Mouse (Mus musculus): ENCODE results near the gene Olfml3. TPM values are rescaled to one million over a fixed set of nuclear protein-coding genes. Genes with fewer than 3 reads are reported as not detected.

Olfml3 gene
- total and polyA plus RNA-seq, 2 experiments from 2014 or later: 10.1 to 10.8 TPM

- no peak for DNase-seq (ENCODE audit: low spot score)
- no peak overlapping the region for H3K4me3 ChIP-seq (ENCODE audit: low read length)
- peaks cover 50% of the 10 kb centered on the region for H3K36me3 ChIP-seq (ENCODE audit: insufficient read depth, low read length)
- WGBS: 87% methylated on average over 6 of the region's 6 CpGs
- H3K4me1 ChIP-seq (ENCODE audit: insufficient read depth, low read length): no peaks in the 10 kb centered on the region
- H3K27ac ChIP-seq: no peak overlapping the region
- no peak overlapping the region for H3K9ac ChIP-seq (replicated peaks; ENCODE audit: low read length)
- no peak overlapping the region for H3K4me2 ChIP-seq (ENCODE audit: low read depth, low read length)
- no peaks in the 10 kb centered on the region for H3K27me3 ChIP-seq (ENCODE audit: insufficient read depth, low read length)
- no peak for ATAC-seq
- H3K9me3 ChIP-seq (ENCODE audit: low read length): no peaks in the 10 kb centered on the region
- no peak for TF ChIP-seq CTCF (IDR thresholded peaks at IDR 0.05; ENCODE audit: low read depth)
These were observed 5.4 kb upstream of the Olfml3 start for GRCm38 (mm10) chr3:103743208-103743607.

DNA sequence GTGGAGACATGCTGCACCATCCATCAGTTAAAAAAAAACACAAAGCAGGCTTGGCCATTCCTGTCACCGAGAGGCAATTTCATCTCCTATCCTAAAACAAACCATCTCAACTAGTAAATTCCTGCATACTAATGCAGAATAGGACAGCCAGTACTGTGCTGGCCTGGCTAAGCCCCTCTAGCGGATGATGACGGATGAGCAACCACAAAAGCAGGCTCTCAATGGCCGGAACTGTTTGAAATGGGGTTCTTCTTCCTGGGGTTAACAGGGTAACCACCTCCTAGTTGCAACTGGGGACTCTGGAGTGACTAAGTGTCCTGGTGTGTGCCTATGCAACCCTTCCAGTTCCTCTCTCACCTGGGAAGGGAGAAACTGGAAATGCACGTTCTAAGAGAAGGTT is 2.5 kb upstream of the Olfml3 start:
- peak; percentile 55; the same call in 1 of the 2 replicates for TF ChIP-seq CTCF (IDR thresholded peaks at IDR 0.05; ENCODE audit: low read depth)
- peak; percentile 30 for DNase-seq (ENCODE audit: low spot score)

DNA sequence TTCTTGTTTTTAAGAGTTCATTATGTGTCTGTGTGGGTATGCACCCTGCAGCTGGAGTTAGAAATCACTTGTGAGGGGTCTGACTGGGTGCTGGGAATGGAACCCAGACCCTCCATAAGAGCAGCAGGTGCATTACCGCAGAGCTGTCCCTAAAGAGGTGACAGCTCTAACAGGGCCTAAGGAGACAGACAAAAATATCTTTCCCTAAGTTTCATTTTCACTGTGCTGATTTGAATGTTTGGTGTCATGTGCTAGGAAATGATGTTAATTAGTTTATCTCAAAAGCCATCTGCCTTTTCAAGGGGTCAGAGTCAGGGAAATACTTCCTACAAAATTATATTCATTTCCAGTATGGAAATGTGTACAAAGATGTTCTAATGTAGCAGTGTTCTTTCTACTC is 1.5 kb upstream of the Olfml3 start, which contains the start of gene Gm10964:
Gene Gm10964, plus strand, starts transcription at position 38 of the 400 bp plus-strand sequence.
- Histone ChIP-seq H3K4me2 (ENCODE audit: low read depth, low read length) (peak within 1 kb of the TSS; percentile 48), H3K27me3 (ENCODE audit: insufficient read depth, low read length) (no peaks in the 10 kb centered on the region), H3K9me3 (ENCODE audit: low read length) (no peaks in the 10 kb centered on the region), H3K27ac (peak within 1 kb of the TSS; percentile 69), H3K36me3 (ENCODE audit: insufficient read depth, low read length) (peaks cover 14% of the 10 kb centered on the region), H3K9ac (replicated peaks; ENCODE audit: low read length) (no peak within 1 kb of the TSS), H3K4me1 (ENCODE audit: insufficient read depth, low read length) (peaks cover 22% of the 10 kb centered on the region), H3K4me3 (ENCODE audit: low read length) (peak within 1 kb of the TSS; percentile 8; the same call in 1 of the 2 replicates)
- WGBS: 83% methylated on average over 1 of the region's 1 CpGs
- TF ChIP-seq CTCF (IDR thresholded peaks at IDR 0.05; ENCODE audit: low read depth): no peak
- ATAC-seq (no peak), DNase-seq (ENCODE audit: low spot score) (no peak)

More for the DNA sequence above, 2.5 kb upstream of the Olfml3 start:
- Histone ChIP-seq H3K4me1 (ENCODE audit: insufficient read depth, low read length) (peaks cover 12% of the 10 kb centered on the region; the same call in 1 of the 2 replicates), H3K9me3 (ENCODE audit: low read length) (no peaks in the 10 kb centered on the region), H3K27ac (no peak overlapping the region), H3K4me3 (ENCODE audit: low read length) (no peak overlapping the region), H3K27me3 (ENCODE audit: insufficient read depth, low read length) (no peaks in the 10 kb centered on the region), H3K9ac (replicated peaks; ENCODE audit: low read length) (no peak overlapping the region), H3K36me3 (ENCODE audit: insufficient read depth, low read length) (peaks cover 22% of the 10 kb centered on the region), H3K4me2 (ENCODE audit: low read depth, low read length) (no peak overlapping the region)
- 22% methylated on average over 5 of the region's 5 CpGs for WGBS
- no peak for ATAC-seq

GRCm38 (mm10) chr3:103737061-103737754 is 593 bp downstream of the Olfml3 start:
- H3K27me3 ChIP-seq (ENCODE audit: insufficient read depth, low read length): no peaks in the 10 kb centered on the region
- peak overlapping the region; percentile 48 for H3K4me2 ChIP-seq (ENCODE audit: low read depth, low read length)
- peak; percentile 40 for DNase-seq (ENCODE audit: low spot score)
- peak overlapping the region; percentile 69; the same call in 1 of the 2 replicates for H3K27ac ChIP-seq
- H3K36me3 ChIP-seq (ENCODE audit: insufficient read depth, low read length): 0 out of 2 replicates have a peak, but pooled peaks cover 4% of the 10 kb centered on the region
- TF ChIP-seq CTCF (IDR thresholded peaks at IDR 0.05; ENCODE audit: low read depth): no peak
- WGBS: 39% methylated on average over 16 of the region's 16 CpGs
- 0 out of 2 replicates have a peak overlapping the region, but pooled peaks have one; percentile 24 for H3K9ac ChIP-seq (replicated peaks; ENCODE audit: low read length)
- H3K4me3 ChIP-seq (ENCODE audit: low read length): peak overlapping the region; percentile 8
- ATAC-seq: no peak
- H3K4me1 ChIP-seq (ENCODE audit: insufficient read depth, low read length): peaks cover 35% of the 10 kb centered on the region
- no peaks in the 10 kb centered on the region for H3K9me3 ChIP-seq (ENCODE audit: low read length)

GRCm38 (mm10) chr3:103735776-103736600 is 1.8 kb downstream of the Olfml3 start:
- H3K4me2 ChIP-seq (ENCODE audit: low read depth, low read length): no peak overlapping the region
- DNase-seq (ENCODE audit: low spot score) (no peak), ATAC-seq (no peak)
- TF ChIP-seq CTCF (IDR thresholded peaks at IDR 0.05; ENCODE audit: low read depth): no peak
- H3K36me3 ChIP-seq (ENCODE audit: insufficient read depth, low read length): no peaks in the 10 kb centered on the region
- no peaks in the 10 kb centered on the region for H3K9me3 ChIP-seq (ENCODE audit: low read length)
- H3K4me1 ChIP-seq (ENCODE audit: insufficient read depth, low read length): peaks cover 35% of the 10 kb centered on the region
- no peak overlapping the region for H3K4me3 ChIP-seq (ENCODE audit: low read length)
- H3K9ac ChIP-seq (replicated peaks; ENCODE audit: low read length): no peak overlapping the region
- H3K27me3 ChIP-seq (ENCODE audit: insufficient read depth, low read length): no peaks in the 10 kb centered on the region
- no peak overlapping the region for H3K27ac ChIP-seq
- WGBS: 64% methylated on average over 28 of the region's 28 CpGs

DNA sequence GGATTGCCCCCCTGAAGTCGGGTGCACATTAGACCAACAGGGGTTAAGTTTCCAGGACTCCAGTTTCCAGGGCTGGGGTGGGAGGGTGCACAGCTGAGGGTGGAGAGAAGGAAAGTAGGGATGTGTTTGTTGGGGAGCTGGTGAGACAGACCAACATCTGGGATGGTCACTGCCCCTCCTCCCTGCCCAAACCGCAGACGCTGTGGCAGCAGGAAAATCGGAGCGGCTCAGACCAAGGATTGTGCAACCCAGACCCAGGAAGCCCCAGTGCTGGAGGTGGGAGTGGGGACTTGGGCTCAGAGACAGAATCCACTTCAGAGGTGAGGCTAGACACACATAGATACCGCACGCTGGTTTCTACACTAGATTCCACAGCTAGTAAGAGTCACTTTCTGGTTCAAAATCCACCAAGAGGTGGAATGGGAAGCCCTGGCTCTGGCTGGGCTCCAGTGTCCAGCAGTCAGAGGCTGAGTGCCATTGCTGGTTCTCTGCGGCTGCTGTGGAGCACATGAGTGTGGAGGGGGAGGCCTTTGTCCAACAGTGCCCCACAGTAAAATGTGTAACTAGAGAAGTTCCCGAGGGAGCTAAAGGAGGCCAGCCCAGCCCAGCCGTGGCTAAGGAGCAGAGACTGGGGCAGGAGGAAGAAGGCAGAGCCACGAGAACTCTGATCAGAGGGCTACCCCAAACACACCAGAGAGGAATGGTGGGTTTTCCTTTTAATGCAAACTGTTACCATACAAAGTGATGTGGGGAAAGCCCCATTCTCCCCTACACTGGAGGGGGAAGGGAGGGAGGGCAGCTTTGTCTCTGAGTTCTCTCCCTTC is 2.9 kb downstream of the Olfml3 start:
- Histone ChIP-seq H3K4me1 (ENCODE audit: insufficient read depth, low read length) (peaks cover 35% of the 10 kb centered on the region), H3K27me3 (ENCODE audit: insufficient read depth, low read length) (no peaks in the 10 kb centered on the region), H3K36me3 (ENCODE audit: insufficient read depth, low read length) (no peaks in the 10 kb centered on the region), H3K4me2 (ENCODE audit: low read depth, low read length) (peak overlapping the region; percentile 50; the same call in 1 of the 2 replicates), H3K9me3 (ENCODE audit: low read length) (no peaks in the 10 kb centered on the region), H3K4me3 (ENCODE audit: low read length) (no peak overlapping the region), H3K9ac (replicated peaks; ENCODE audit: low read length) (no peak overlapping the region; the same call in 1 of the 2 replicates), H3K27ac (peak overlapping the region; percentile 32; the same call in 1 of the 2 replicates)
- ATAC-seq: 0 out of 2 replicates have a peak, but pooled peaks have one; percentile 3
- DNase-seq (ENCODE audit: low spot score): peak; percentile 54
- WGBS: 20% methylated on average over 11 of the region's 11 CpGs
- no peak for TF ChIP-seq CTCF (IDR thresholded peaks at IDR 0.05; ENCODE audit: low read depth)

All from hindbrain, postnatal 0 days (tissue).